Mouse (Mus musculus): ENCODE results near the gene Trrap. TPM values are rescaled to one million over a fixed set of nuclear protein-coding genes. Genes with fewer than 3 reads are reported as not detected.

Gene Trrap
- polyA plus RNA-seq, 1 experiment from 2014 or later, result 57.6 TPM

DNA sequence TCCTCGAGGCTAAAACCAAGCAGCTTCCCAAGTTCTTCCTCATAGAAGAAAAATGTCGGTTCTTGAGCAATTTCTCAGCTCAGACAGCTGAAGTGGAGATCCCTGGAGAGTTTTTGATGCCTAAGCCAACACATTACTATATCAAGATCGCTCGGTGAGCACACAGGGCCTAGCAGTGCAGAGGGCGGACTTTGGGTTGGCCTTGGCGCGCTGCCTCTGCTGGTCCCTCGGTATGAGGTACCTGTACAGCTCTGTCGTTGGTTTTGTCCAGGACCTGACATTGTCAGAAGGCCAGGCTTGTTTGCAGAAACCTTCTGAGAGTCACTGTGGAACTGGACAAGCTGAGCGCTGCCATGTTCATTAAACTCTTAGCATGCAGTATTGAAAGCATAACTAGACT is 82.4 kb downstream of the Trrap start:
- Histone ChIP-seq H3K4me2 (ENCODE audit: low read depth, low read length) (no peak overlapping the region), H3K36me3 (ENCODE audit: control insufficient read depth, insufficient read depth, low read length) (peaks cover 62% of the 10 kb centered on the region)

DNA sequence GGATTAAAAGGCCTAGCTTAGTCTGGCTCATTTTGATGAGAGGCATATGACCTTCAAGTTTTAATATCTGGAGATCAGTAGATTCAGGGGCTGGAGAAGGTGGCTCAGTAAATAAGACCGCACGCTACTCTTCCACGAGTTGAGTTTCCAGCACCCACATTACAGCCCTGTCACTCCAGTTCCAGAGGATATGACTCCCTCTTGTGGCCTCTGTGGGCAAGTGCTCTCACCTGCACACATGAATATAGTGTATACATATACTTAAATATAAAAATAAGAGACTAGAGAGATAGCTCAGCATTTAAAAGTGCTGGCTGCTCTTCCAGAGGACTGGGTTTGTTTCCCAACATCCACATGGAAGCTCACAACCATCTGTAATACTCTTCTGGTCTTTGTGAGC is 84.3 kb downstream of the Trrap start:
- 89% methylated on average over 3 of the region's 3 CpGs for WGBS
- no peak overlapping the region for H3K27ac ChIP-seq (ENCODE audit: low read length)
- no peak for ATAC-seq (ENCODE audit: insufficient read depth, low FRiP score)

More for the DNA sequence above, 82.4 kb downstream of the Trrap start:
- WGBS, result 87% methylated on average over 10 of the region's 10 CpGs
- no peak for ATAC-seq (ENCODE audit: insufficient read depth, low FRiP score)
- no peaks in the 10 kb centered on the region for H3K27me3 ChIP-seq (ENCODE audit: control insufficient read depth, insufficient read depth, low read length)
- H3K4me1 ChIP-seq (ENCODE audit: control insufficient read depth, insufficient read depth, low read length), result no peaks in the 10 kb centered on the region
- no peak overlapping the region for H3K4me3 ChIP-seq (replicated peaks; ENCODE audit: low read length)
- H3K27ac ChIP-seq (ENCODE audit: low read length), result no peak overlapping the region
- H3K9me3 ChIP-seq (replicated peaks; ENCODE audit: control insufficient read depth, low read length), result no peaks in the 10 kb centered on the region
- no peak overlapping the region for H3K9ac ChIP-seq (ENCODE audit: low read length)

DNA sequence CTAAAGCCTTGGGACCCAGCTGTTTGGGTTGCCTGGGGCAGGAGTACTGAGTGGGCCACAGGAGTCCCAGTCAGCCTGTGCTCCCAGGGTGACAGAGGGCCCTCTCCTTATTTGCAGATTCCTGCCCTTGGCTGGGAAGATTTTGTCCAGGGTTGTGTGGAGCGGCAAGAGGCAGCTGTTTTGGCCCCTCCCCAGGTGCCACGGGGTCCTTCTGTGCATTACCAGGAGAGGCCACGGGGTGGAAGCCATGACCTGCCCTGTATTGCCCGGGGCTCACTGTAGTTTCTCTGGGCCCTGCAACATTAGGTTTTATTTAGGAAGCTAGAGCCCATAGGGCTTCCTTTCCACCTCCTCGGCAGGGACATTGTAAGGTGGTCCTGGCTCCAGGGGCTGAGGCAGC is 86.4 kb downstream of the Trrap start:
- ATAC-seq (ENCODE audit: insufficient read depth, low FRiP score), result no peak
- H3K27ac ChIP-seq (ENCODE audit: low read length), result no peak overlapping the region
- no peaks in the 10 kb centered on the region for H3K4me1 ChIP-seq (ENCODE audit: control insufficient read depth, insufficient read depth, low read length)
- 85% methylated on average over 5 of the region's 5 CpGs for WGBS
- H3K27me3 ChIP-seq (ENCODE audit: control insufficient read depth, insufficient read depth, low read length), result no peaks in the 10 kb centered on the region
- H3K9me3 ChIP-seq (replicated peaks; ENCODE audit: control insufficient read depth, low read length), result no peaks in the 10 kb centered on the region
- H3K9ac ChIP-seq (ENCODE audit: low read length), result no peak overlapping the region
- peaks cover 45% of the 10 kb centered on the region for H3K36me3 ChIP-seq (ENCODE audit: control insufficient read depth, insufficient read depth, low read length)
- H3K4me2 ChIP-seq (ENCODE audit: low read depth, low read length), result no peak overlapping the region
- no peak overlapping the region for H3K4me3 ChIP-seq (replicated peaks; ENCODE audit: low read length)

More for the DNA sequence above, 84.3 kb downstream of the Trrap start:
- Histone ChIP-seq H3K36me3 (ENCODE audit: control insufficient read depth, insufficient read depth, low read length) (peaks cover 47% of the 10 kb centered on the region), H3K9me3 (replicated peaks; ENCODE audit: control insufficient read depth, low read length) (no peaks in the 10 kb centered on the region), H3K4me1 (ENCODE audit: control insufficient read depth, insufficient read depth, low read length) (no peaks in the 10 kb centered on the region), H3K9ac (ENCODE audit: low read length) (no peak overlapping the region), H3K4me3 (replicated peaks; ENCODE audit: low read length) (no peak overlapping the region), H3K4me2 (ENCODE audit: low read depth, low read length) (no peak overlapping the region), H3K27me3 (ENCODE audit: control insufficient read depth, insufficient read depth, low read length) (no peaks in the 10 kb centered on the region)

DNA sequence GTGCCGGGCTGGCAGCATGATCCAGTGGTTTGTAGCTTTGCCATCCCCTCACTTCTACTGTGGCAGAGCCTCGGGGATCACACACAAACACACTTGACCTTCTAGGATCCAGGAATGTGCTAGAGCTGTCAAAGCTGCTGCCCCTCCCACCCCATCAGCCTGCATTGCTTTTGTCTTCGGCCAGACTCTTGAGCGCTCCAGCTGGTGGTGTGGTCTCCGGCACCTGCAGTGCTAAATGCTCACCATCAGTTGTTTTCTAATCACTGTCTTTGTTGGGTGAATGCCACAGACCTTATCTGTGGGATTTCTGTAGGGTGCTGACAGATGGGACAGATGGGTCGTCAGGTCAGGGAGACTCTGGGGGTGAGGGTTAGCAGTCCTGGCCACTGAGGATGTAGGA is 88.4 kb downstream of the Trrap start:
- Histone ChIP-seq H3K9ac (ENCODE audit: low read length) (no peak overlapping the region), H3K36me3 (ENCODE audit: control insufficient read depth, insufficient read depth, low read length) (peaks cover 50% of the 10 kb centered on the region), H3K4me2 (ENCODE audit: low read depth, low read length) (no peak overlapping the region), H3K4me3 (replicated peaks; ENCODE audit: low read length) (no peak overlapping the region), H3K27me3 (ENCODE audit: control insufficient read depth, insufficient read depth, low read length) (no peaks in the 10 kb centered on the region), H3K27ac (ENCODE audit: low read length) (no peak overlapping the region), H3K4me1 (ENCODE audit: control insufficient read depth, insufficient read depth, low read length) (no peaks in the 10 kb centered on the region), H3K9me3 (replicated peaks; ENCODE audit: control insufficient read depth, low read length) (peaks cover 5% of the 10 kb centered on the region)
- no peak for ATAC-seq (ENCODE audit: insufficient read depth, low FRiP score)
- 54% methylated on average over 6 of the region's 6 CpGs for WGBS

DNA sequence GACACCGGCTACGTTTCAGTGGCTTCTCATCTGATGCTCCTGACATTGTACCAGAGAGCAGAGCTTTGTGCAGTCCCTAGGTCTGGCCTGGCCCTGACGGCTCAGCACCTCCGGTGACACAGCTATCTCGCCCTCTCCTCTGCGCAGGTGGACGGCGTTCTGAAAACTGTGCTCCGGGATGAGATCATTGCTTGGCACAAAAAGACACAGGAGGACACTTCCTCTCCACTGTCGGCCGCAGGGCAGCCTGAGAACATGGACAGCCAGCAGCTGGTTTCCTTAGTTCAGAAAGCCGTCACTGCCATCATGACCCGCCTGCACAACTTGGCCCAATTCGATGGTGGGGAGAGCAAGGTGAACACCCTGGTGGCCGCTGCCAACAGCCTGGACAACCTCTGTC is 91.0 kb downstream of the Trrap start:
- H3K36me3 ChIP-seq (ENCODE audit: control insufficient read depth, insufficient read depth, low read length), result peaks cover 37% of the 10 kb centered on the region
- H3K9ac ChIP-seq (ENCODE audit: low read length), result no peak overlapping the region
- H3K27ac ChIP-seq (ENCODE audit: low read length), result no peak overlapping the region
- no peaks in the 10 kb centered on the region for H3K4me1 ChIP-seq (ENCODE audit: control insufficient read depth, insufficient read depth, low read length)
- no peak overlapping the region for H3K4me3 ChIP-seq (replicated peaks; ENCODE audit: low read length)
- no peak for ATAC-seq (ENCODE audit: insufficient read depth, low FRiP score)
- H3K27me3 ChIP-seq (ENCODE audit: control insufficient read depth, insufficient read depth, low read length), result no peaks in the 10 kb centered on the region
- 93% methylated on average over 15 of the region's 15 CpGs for WGBS
- peaks cover 9% of the 10 kb centered on the region for H3K9me3 ChIP-seq (replicated peaks; ENCODE audit: control insufficient read depth, low read length)
- H3K4me2 ChIP-seq (ENCODE audit: low read depth, low read length), result no peak overlapping the region

DNA sequence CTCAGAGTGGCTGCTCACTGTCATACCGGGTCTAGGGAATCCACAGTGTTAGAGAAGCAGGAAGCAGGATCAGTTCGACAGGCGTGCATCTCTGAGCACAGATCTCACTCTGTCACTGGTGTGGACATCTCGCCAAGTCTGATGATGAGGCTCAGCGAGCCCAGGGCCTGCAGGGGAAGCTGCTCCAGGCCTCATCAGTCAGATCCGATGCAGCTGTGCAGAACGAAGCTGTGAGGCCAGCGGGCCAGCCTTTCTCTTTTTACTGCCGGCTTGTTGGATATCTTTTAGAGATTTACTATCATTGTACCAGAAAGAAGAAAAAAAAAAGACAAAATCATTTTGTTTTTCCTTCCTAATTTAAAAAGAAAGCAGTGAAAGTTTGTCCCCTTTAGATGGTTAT is 91.8 kb downstream of the Trrap start:
- Histone ChIP-seq H3K9me3 (replicated peaks; ENCODE audit: control insufficient read depth, low read length) (peaks cover 9% of the 10 kb centered on the region), H3K27me3 (ENCODE audit: control insufficient read depth, insufficient read depth, low read length) (no peaks in the 10 kb centered on the region), H3K4me3 (replicated peaks; ENCODE audit: low read length) (no peak overlapping the region), H3K9ac (ENCODE audit: low read length) (no peak overlapping the region), H3K27ac (ENCODE audit: low read length) (no peak overlapping the region), H3K4me2 (ENCODE audit: low read depth, low read length) (no peak overlapping the region), H3K36me3 (ENCODE audit: control insufficient read depth, insufficient read depth, low read length) (peaks cover 31% of the 10 kb centered on the region), H3K4me1 (ENCODE audit: control insufficient read depth, insufficient read depth, low read length) (no peaks in the 10 kb centered on the region)
- 85% methylated on average over 9 of the region's 9 CpGs for WGBS
- ATAC-seq (ENCODE audit: insufficient read depth, low FRiP score), result no peak

DNA sequence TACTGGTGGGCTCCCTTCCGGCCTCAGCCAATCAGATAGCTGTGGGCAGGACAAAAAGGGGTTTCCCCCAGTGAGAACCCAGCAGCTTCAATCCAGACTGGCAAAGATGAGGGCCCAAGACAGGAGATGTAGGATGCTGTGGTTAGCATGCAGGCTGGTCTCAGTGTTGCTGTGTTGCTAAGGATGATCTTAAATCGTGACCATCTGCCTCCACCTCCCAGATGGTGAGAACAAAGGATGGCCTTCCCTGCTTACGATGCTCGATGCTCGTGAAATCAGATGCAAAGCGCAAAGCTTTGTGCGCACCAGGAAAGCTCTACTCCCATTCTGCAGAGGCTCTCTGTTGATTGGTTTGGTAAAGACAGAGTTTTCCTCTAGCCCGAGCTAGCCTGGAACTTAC is 93.4 kb downstream of the Trrap start:
- Histone ChIP-seq H3K4me2 (ENCODE audit: low read depth, low read length) (no peak overlapping the region), H3K27me3 (ENCODE audit: control insufficient read depth, insufficient read depth, low read length) (no peaks in the 10 kb centered on the region), H3K9me3 (replicated peaks; ENCODE audit: control insufficient read depth, low read length) (peaks cover 9% of the 10 kb centered on the region), H3K27ac (ENCODE audit: low read length) (no peak overlapping the region), H3K4me1 (ENCODE audit: control insufficient read depth, insufficient read depth, low read length) (no peaks in the 10 kb centered on the region), H3K4me3 (replicated peaks; ENCODE audit: low read length) (no peak overlapping the region), H3K9ac (ENCODE audit: low read length) (no peak overlapping the region), H3K36me3 (ENCODE audit: control insufficient read depth, insufficient read depth, low read length) (peaks cover 31% of the 10 kb centered on the region)
- ATAC-seq (ENCODE audit: insufficient read depth, low FRiP score), result no peak
- 95% methylated on average over 8 of the region's 8 CpGs for WGBS

DNA sequence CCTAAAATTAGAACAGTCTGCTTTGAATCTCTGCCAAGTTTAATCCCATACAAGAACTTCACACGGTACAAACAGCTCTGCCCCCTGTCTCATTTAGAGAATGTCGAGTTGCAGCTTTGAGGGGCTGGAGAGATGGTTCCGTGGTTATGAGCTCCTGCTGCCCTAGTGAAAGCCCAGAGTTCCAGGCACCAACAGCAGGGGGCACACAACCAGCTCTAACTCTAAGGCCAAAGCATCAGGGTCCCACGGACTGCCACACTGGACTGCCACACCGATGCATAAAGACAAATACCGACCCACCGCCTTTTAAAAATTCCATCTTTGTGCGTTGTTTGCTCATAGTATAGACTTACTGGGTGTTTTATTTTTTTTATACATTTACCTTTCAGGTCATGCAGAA is 99.4 kb downstream of the Trrap start:
- Histone ChIP-seq H3K4me1 (ENCODE audit: control insufficient read depth, insufficient read depth, low read length) (no peaks in the 10 kb centered on the region), H3K36me3 (ENCODE audit: control insufficient read depth, insufficient read depth, low read length) (no peaks in the 10 kb centered on the region), H3K9ac (ENCODE audit: low read length) (no peak overlapping the region), H3K4me3 (replicated peaks; ENCODE audit: low read length) (no peak overlapping the region), H3K27me3 (ENCODE audit: control insufficient read depth, insufficient read depth, low read length) (no peaks in the 10 kb centered on the region), H3K27ac (ENCODE audit: low read length) (no peak overlapping the region), H3K4me2 (ENCODE audit: low read depth, low read length) (no peak overlapping the region), H3K9me3 (replicated peaks; ENCODE audit: control insufficient read depth, low read length) (no peaks in the 10 kb centered on the region)
- WGBS, result 64% methylated on average over 8 of the region's 8 CpGs
- ATAC-seq (ENCODE audit: insufficient read depth, low FRiP score), result no peak

DNA sequence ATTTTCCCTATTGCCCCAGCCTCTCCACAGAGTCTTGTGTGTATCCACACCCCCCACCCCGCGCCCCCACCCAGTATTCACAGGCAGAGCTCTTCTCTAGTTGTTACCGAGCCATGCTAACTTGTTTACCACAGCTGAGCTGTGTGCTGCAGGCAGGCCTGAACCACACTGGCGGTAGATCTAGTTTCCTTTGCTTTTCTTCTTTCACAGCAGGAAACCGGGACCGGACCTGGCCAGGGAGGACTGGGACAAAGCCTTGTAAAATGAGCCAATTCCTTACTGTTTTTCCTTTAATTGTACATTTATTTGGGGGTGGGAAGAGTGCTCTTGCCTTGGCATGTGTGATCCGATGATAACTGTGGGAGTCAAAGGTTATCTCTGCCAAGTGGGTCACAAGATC is 101.9 kb downstream of the Trrap start:
- WGBS, result 78% methylated on average over 7 of the region's 7 CpGs
- H3K9me3 ChIP-seq (replicated peaks; ENCODE audit: control insufficient read depth, low read length), result no peaks in the 10 kb centered on the region
- H3K36me3 ChIP-seq (ENCODE audit: control insufficient read depth, insufficient read depth, low read length), result no peaks in the 10 kb centered on the region
- no peaks in the 10 kb centered on the region for H3K4me1 ChIP-seq (ENCODE audit: control insufficient read depth, insufficient read depth, low read length)
- no peaks in the 10 kb centered on the region for H3K27me3 ChIP-seq (ENCODE audit: control insufficient read depth, insufficient read depth, low read length)
- H3K4me2 ChIP-seq (ENCODE audit: low read depth, low read length), result no peak overlapping the region
- ATAC-seq (ENCODE audit: insufficient read depth, low FRiP score), result no peak
- no peak overlapping the region for H3K4me3 ChIP-seq (replicated peaks; ENCODE audit: low read length)
- no peak overlapping the region for H3K27ac ChIP-seq (ENCODE audit: low read length)
- H3K9ac ChIP-seq (ENCODE audit: low read length), result no peak overlapping the region

DNA sequence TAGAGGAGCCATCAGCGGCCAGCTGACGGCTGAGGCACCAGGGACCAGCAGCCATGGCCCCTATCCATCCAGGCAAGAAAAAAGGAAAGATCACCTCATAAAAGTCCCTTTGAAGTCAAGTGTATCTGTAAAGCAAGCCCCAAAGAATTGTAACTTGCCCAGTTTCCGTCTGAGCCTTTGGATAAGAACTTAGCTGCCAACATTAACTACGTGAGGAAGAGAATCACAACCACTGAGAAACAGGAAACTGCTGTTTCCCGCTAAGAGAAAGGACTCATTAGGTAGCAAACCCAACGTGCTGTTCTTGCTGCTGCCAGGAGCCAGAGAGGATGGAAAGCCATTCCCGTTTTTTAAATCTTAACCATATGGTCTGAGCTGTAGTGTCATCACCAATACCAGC is 103.2 kb downstream of the Trrap start:
- no peak for ATAC-seq (ENCODE audit: insufficient read depth, low FRiP score)
- Histone ChIP-seq H3K9ac (ENCODE audit: low read length) (no peak overlapping the region), H3K27me3 (ENCODE audit: control insufficient read depth, insufficient read depth, low read length) (no peaks in the 10 kb centered on the region), H3K36me3 (ENCODE audit: control insufficient read depth, insufficient read depth, low read length) (no peaks in the 10 kb centered on the region), H3K27ac (ENCODE audit: low read length) (no peak overlapping the region), H3K4me3 (replicated peaks; ENCODE audit: low read length) (no peak overlapping the region), H3K4me1 (ENCODE audit: control insufficient read depth, insufficient read depth, low read length) (no peaks in the 10 kb centered on the region), H3K9me3 (replicated peaks; ENCODE audit: control insufficient read depth, low read length) (no peaks in the 10 kb centered on the region), H3K4me2 (ENCODE audit: low read depth, low read length) (no peak overlapping the region)
- WGBS, result 75% methylated on average over 7 of the region's 7 CpGs
